ENCODE assay signal across 23 mouse cellular contexts in genomic region chr15:102955007-102955382, GRCm38 (mm10). TPM values are rescaled to one million over a fixed set of nuclear protein-coding genes. Genes with fewer than 3 reads are reported as not detected.
A peak's percentile ranks its signal among the peaks of the same experiment; 100 is the strongest.
DNase-seq lines count a peak whose midpoint lies in the region; ATAC-seq and TF ChIP-seq lines count a peak whose summit lies in the region.
"Had no signal": no experiment of that assay in that cellular context is flagged by ENCODE, and none has a peak within 500 bp of the region (broad histone marks: within the 10 kb centered on the region; RNA-seq: fewer than 3 reads in every experiment).

No protein-coding gene starts in this region.

- peaks cover 100% of the 10 kb centered on the region for H3K27me3 ChIP-seq in intestine, embryonic 14.5 days (replicated peaks; ENCODE audit: control insufficient read depth, insufficient read depth, low read length)
- H3K27me3 ChIP-seq in intestine, embryonic 16.5 days (replicated peaks; ENCODE audit: control insufficient read depth, insufficient read depth, low read length) = peaks cover 82% of the 10 kb centered on the region
- H3K27me3 ChIP-seq in limb, embryonic 14.5 days (ENCODE audit: control insufficient read depth, insufficient read depth, low read length) = peaks cover 85% of the 10 kb centered on the region
- H3K27me3 ChIP-seq in midbrain, embryonic 11.5 days (ENCODE audit: control insufficient read depth, insufficient read depth, low read length) = peaks cover 98% of the 10 kb centered on the region
- peaks cover 98% of the 10 kb centered on the region for H3K27me3 ChIP-seq in forebrain, embryonic 11.5 days (ENCODE audit: control insufficient read depth, insufficient read depth, low read length)

- H3K27ac ChIP-seq in intestine, embryonic 14.5 days (ENCODE audit: low read depth) = no peak overlapping the region
- no peak overlapping the region for H3K27ac ChIP-seq in intestine, embryonic 16.5 days (ENCODE audit: low read length)
- H3K27ac ChIP-seq in limb, embryonic 14.5 days (replicated peaks; ENCODE audit: low read depth, low read length) = peak overlapping the region; percentile 71
- no peak overlapping the region for H3K27ac ChIP-seq in midbrain, embryonic 11.5 days (ENCODE audit: low read depth, low read length)
- H3K27ac ChIP-seq in forebrain, embryonic 11.5 days (ENCODE audit: low read depth, low read length) = no peak overlapping the region
- H3K27ac ChIP-seq: embryonic facial prominence, embryonic 12.5 days; forebrain, embryonic 10.5 days; hindbrain, embryonic 13.5 days; midbrain, embryonic 12.5 days had no signal

- no peak overlapping the region for H3K4me2 ChIP-seq in intestine, embryonic 14.5 days (ENCODE audit: low read length)
- no peak overlapping the region for H3K4me2 ChIP-seq in intestine, embryonic 16.5 days (ENCODE audit: low read depth, low read length)
- peak overlapping the region; percentile 39 for H3K4me2 ChIP-seq in limb, embryonic 14.5 days (replicated peaks; ENCODE audit: low read depth, low read length, severe bottlenecking)
- H3K4me2 ChIP-seq in midbrain, embryonic 11.5 days = no peak overlapping the region
- no peak overlapping the region for H3K4me2 ChIP-seq in forebrain, embryonic 11.5 days (ENCODE audit: low read depth, low read length, severe bottlenecking)
- H3K4me2 ChIP-seq: embryonic facial prominence, embryonic 12.5 days; hindbrain, embryonic 13.5 days; midbrain, embryonic 12.5 days had no signal

- H3K4me3 ChIP-seq in intestine, embryonic 14.5 days (ENCODE audit: low read depth, low read length) = peak overlapping the region; percentile 8; the same call in 1 of the 2 replicates
- no peak overlapping the region; the same call in 1 of the 2 replicates for H3K4me3 ChIP-seq in intestine, embryonic 16.5 days (ENCODE audit: low read length)
- peak overlapping the region; percentile 44 for H3K4me3 ChIP-seq in limb, embryonic 14.5 days (replicated peaks; ENCODE audit: low read length)
- no peak overlapping the region for H3K4me3 ChIP-seq in midbrain, embryonic 11.5 days (ENCODE audit: low read depth, low read length)
- no peak overlapping the region for H3K4me3 ChIP-seq in forebrain, embryonic 11.5 days (ENCODE audit: low read depth, low read length)
- H3K4me3 ChIP-seq: embryonic facial prominence, embryonic 12.5 days; forebrain, embryonic 10.5 days; hindbrain, embryonic 13.5 days; midbrain, embryonic 12.5 days had no signal

- H3K9ac ChIP-seq in intestine, embryonic 14.5 days (ENCODE audit: low read length) = no peak overlapping the region
- no peak overlapping the region for H3K9ac ChIP-seq in intestine, embryonic 16.5 days (ENCODE audit: low read depth, low read length)
- H3K9ac ChIP-seq in limb, embryonic 14.5 days (ENCODE audit: low read depth, low read length, severe bottlenecking) = peak overlapping the region; percentile 70
- H3K9ac ChIP-seq in midbrain, embryonic 11.5 days (ENCODE audit: low read length) = no peak overlapping the region
- no peak overlapping the region for H3K9ac ChIP-seq in forebrain, embryonic 11.5 days (ENCODE audit: low read length)
- H3K9ac ChIP-seq: embryonic facial prominence, embryonic 12.5 days; hindbrain, embryonic 13.5 days; liver, postnatal 0 days; midbrain, embryonic 12.5 days had no signal

- 1% methylated on average over 27 of the region's 28 CpGs for WGBS in intestine, embryonic 14.5 days
- under 1% methylated on average over 28 of the region's 28 CpGs for WGBS in intestine, embryonic 16.5 days
- 2% methylated on average over 22 of the region's 28 CpGs for WGBS in limb, embryonic 14.5 days
- WGBS in midbrain, embryonic 11.5 days = under 1% methylated on average over 28 of the region's 28 CpGs
- WGBS in forebrain, embryonic 11.5 days = under 1% methylated on average over 28 of the region's 28 CpGs

- ATAC-seq in intestine, embryonic 14.5 days (replicated peaks; ENCODE audit: low FRiP score, low TSS enrichment, low read depth) = no peak
- ATAC-seq in intestine, embryonic 16.5 days = no peak
- no peak for ATAC-seq in limb, embryonic 14.5 days (ENCODE audit: low FRiP score, low read depth)
- no peak for ATAC-seq in midbrain, embryonic 11.5 days (ENCODE audit: low FRiP score)
- ATAC-seq in forebrain, embryonic 11.5 days (replicated peaks; ENCODE audit: low FRiP score) = no peak
- ATAC-seq: liver, postnatal 0 days had no signal

- no peak for DNase-seq in intestine, embryonic 14.5 days (ENCODE audit: low spot score)
- DNase-seq in 3134 (ENCODE audit: extremely low read depth, insufficient read length, low spot score) (peak; percentile 81), ES-CJ7 (ENCODE audit: low read depth, low spot score) (peak; percentile 76)
- no peak for DNase-seq in limb, embryonic 14.5 days (ENCODE audit: low spot score)
- no peak for DNase-seq in urinary bladder, postnatal 14 days (ENCODE audit: low spot score)
- no peak for DNase-seq in midbrain, embryonic 11.5 days (ENCODE audit: low spot score, missing footprints)
- DNase-seq in forebrain, embryonic 11.5 days (ENCODE audit: low spot score) = no peak
- DNase-seq: cerebellum, postnatal 25 days; heart, adult 18-20 months; left cerebral cortex, postnatal 4 days; liver, postnatal 0 days; lung, postnatal 4 days; retina, postnatal 1 day had no signal

- no peaks in the 10 kb centered on the region for H3K36me3 ChIP-seq in intestine, embryonic 14.5 days (ENCODE audit: control insufficient read depth, insufficient read depth, low read length)
- H3K36me3 ChIP-seq in intestine, embryonic 16.5 days (ENCODE audit: control insufficient read depth, insufficient read depth, low read length) = no peaks in the 10 kb centered on the region
- H3K36me3 ChIP-seq in limb, embryonic 14.5 days (ENCODE audit: control insufficient read depth, insufficient read depth, low read length) = no peaks in the 10 kb centered on the region
- H3K36me3 ChIP-seq in midbrain, embryonic 11.5 days (ENCODE audit: control insufficient read depth, insufficient read depth, low read length) = no peaks in the 10 kb centered on the region
- no peaks in the 10 kb centered on the region for H3K36me3 ChIP-seq in forebrain, embryonic 11.5 days (ENCODE audit: control insufficient read depth, insufficient read depth, low read length)
- H3K36me3 ChIP-seq: embryonic facial prominence, embryonic 12.5 days; forebrain, embryonic 10.5 days; hindbrain, embryonic 13.5 days; midbrain, embryonic 12.5 days had no signal

- no peak for TF ChIP-seq POLR2A in limb, embryonic 14.5 days (IDR thresholded peaks at IDR 0.05; ENCODE audit: borderline replicate concordance, extremely low read depth, insufficient read depth, insufficient read length)

- 0 out of 2 replicates have a peak, but pooled peaks cover 1% of the 10 kb centered on the region for H3K4me1 ChIP-seq in intestine, embryonic 14.5 days (replicated peaks; ENCODE audit: control insufficient read depth, insufficient read depth, low read length)
- H3K4me1 ChIP-seq in intestine, embryonic 16.5 days (ENCODE audit: control insufficient read depth, insufficient read depth, low read length) = peaks cover 1% of the 10 kb centered on the region; the same call in 1 of the 2 replicates
- peaks cover 6% of the 10 kb centered on the region; the same call in 1 of the 2 replicates for H3K4me1 ChIP-seq in limb, embryonic 14.5 days (ENCODE audit: control insufficient read depth, insufficient read depth, low read length)
- H3K4me1 ChIP-seq in midbrain, embryonic 11.5 days (ENCODE audit: control insufficient read depth, insufficient read depth, low read length) = no peaks in the 10 kb centered on the region
- no peaks in the 10 kb centered on the region for H3K4me1 ChIP-seq in forebrain, embryonic 11.5 days (replicated peaks; ENCODE audit: control insufficient read depth, insufficient read depth, low read length)
- H3K4me1 ChIP-seq: hindbrain, embryonic 13.5 days; midbrain, embryonic 12.5 days had no signal

- no peaks in the 10 kb centered on the region for H3K9me3 ChIP-seq in intestine, embryonic 14.5 days (ENCODE audit: control insufficient read depth, low read length)
- H3K9me3 ChIP-seq in intestine, embryonic 16.5 days (ENCODE audit: control insufficient read depth, low read length) = no peaks in the 10 kb centered on the region
- no peaks in the 10 kb centered on the region for H3K9me3 ChIP-seq in limb, embryonic 14.5 days (ENCODE audit: control insufficient read depth, low read length)
- no peaks in the 10 kb centered on the region for H3K9me3 ChIP-seq in midbrain, embryonic 11.5 days (ENCODE audit: control insufficient read depth, low read length)
- H3K9me3 ChIP-seq in forebrain, embryonic 11.5 days (ENCODE audit: control insufficient read depth, low read length) = no peaks in the 10 kb centered on the region
- H3K9me3 ChIP-seq: embryonic facial prominence, embryonic 12.5 days; forebrain, embryonic 10.5 days; hindbrain, embryonic 13.5 days; midbrain, embryonic 12.5 days had no signal

RNA-seq across cellular contexts. Expression of gene Hoxc11, which starts 0.8 kb away (rescaled TPM):
- 0.11 TPM in 2 replicates for polyA plus RNA-seq in intestine, embryonic 14.5 days (2014; fragmentation: Nextera tagmentation; extraction: Ambion mirVana)
- polyA plus RNA-seq in intestine, embryonic 16.5 days (2015; fragmentation: Nextera tagmentation; extraction: Ambion mirVana) = 0.06 TPM in 1 of 2 replicates, not detected in the other
- polyA plus RNA-seq in limb, embryonic 14.5 days (2012; rRNA removed) = 7.4 and 7.6 TPM in 2 replicates
- polyA plus RNA-seq in limb, embryonic 14.5 days (2014; fragmentation: Nextera tagmentation; extraction: Ambion mirVana) = 1.4 TPM in 2 replicates
- not detected in 2 replicates for polyA plus RNA-seq in midbrain, embryonic 11.5 days (2014; fragmentation: Nextera tagmentation; extraction: Ambion mirVana)
- polyA plus RNA-seq in forebrain, embryonic 11.5 days (2014; fragmentation: Nextera tagmentation; extraction: Ambion mirVana) = not detected in 2 replicates
- polyA plus RNA-seq: embryonic facial prominence, embryonic 12.5 days; forebrain, embryonic 10.5 days; frontal cortex, adult 2 months; heart, embryonic 16.5 days; hindbrain, embryonic 13.5 days; liver, postnatal 0 days; midbrain, embryonic 12.5 days; small intestine, adult 2 months; stomach, embryonic 14.5 days had no signal

RNA-seq across cellular contexts. Expression of gene Hoxc10, which starts 11.6 kb away (rescaled TPM):
- 2.6 and 3.1 TPM in 2 replicates for polyA plus RNA-seq in intestine, embryonic 14.5 days (2014; fragmentation: Nextera tagmentation; extraction: Ambion mirVana)
- polyA plus RNA-seq in intestine, embryonic 16.5 days (2015; fragmentation: Nextera tagmentation; extraction: Ambion mirVana) = 1.1 and 1.3 TPM in 2 replicates
- polyA plus RNA-seq in limb, embryonic 14.5 days (2012; rRNA removed) = 9.7 and 14.3 TPM in 2 replicates
- 5.8 and 6.0 TPM in 2 replicates for polyA plus RNA-seq in limb, embryonic 14.5 days (2014; fragmentation: Nextera tagmentation; extraction: Ambion mirVana)
- not detected in 2 replicates for polyA plus RNA-seq in midbrain, embryonic 11.5 days (2014; fragmentation: Nextera tagmentation; extraction: Ambion mirVana)
- not detected in 2 replicates for polyA plus RNA-seq in forebrain, embryonic 11.5 days (2014; fragmentation: Nextera tagmentation; extraction: Ambion mirVana)
- polyA plus RNA-seq: embryonic facial prominence, embryonic 12.5 days; forebrain, embryonic 10.5 days; frontal cortex, adult 2 months; heart, embryonic 16.5 days; hindbrain, embryonic 13.5 days; liver, postnatal 0 days; midbrain, embryonic 12.5 days; small intestine, adult 2 months; stomach, embryonic 14.5 days; thymus, postnatal 0 days had no signal

RNA-seq across cellular contexts. Expression of gene Hoxc5, which starts 12.2 kb away (rescaled TPM):
- polyA plus RNA-seq in intestine, embryonic 14.5 days (2014; fragmentation: Nextera tagmentation; extraction: Ambion mirVana) = 12.2 and 14.1 TPM in 2 replicates
- 6.8 and 7.2 TPM in 2 replicates for polyA plus RNA-seq in intestine, embryonic 16.5 days (2015; fragmentation: Nextera tagmentation; extraction: Ambion mirVana)
- 7.6 and 9.0 TPM in 2 replicates for polyA plus RNA-seq in limb, embryonic 14.5 days (2012; rRNA removed)
- polyA plus RNA-seq in limb, embryonic 14.5 days (2014; fragmentation: Nextera tagmentation; extraction: Ambion mirVana) = 2.6 and 3.5 TPM in 2 replicates
- not detected in 2 replicates for polyA plus RNA-seq in midbrain, embryonic 11.5 days (2014; fragmentation: Nextera tagmentation; extraction: Ambion mirVana)
- polyA plus RNA-seq in forebrain, embryonic 11.5 days (2014; fragmentation: Nextera tagmentation; extraction: Ambion mirVana) = not detected in 2 replicates
- polyA plus RNA-seq: forebrain, embryonic 10.5 days; frontal cortex, adult 2 months; liver, postnatal 0 days; midbrain, embryonic 12.5 days had no signal

RNA-seq across cellular contexts. Expression of gene Hoxc12, which starts 18.4 kb away (rescaled TPM):
- polyA plus RNA-seq in intestine, embryonic 14.5 days (2014; fragmentation: Nextera tagmentation; extraction: Ambion mirVana) = not detected in 2 replicates
- not detected in 2 replicates for polyA plus RNA-seq in intestine, embryonic 16.5 days (2015; fragmentation: Nextera tagmentation; extraction: Ambion mirVana)
- 3.6 and 4.5 TPM in 2 replicates for polyA plus RNA-seq in limb, embryonic 14.5 days (2012; rRNA removed)
- polyA plus RNA-seq in limb, embryonic 14.5 days (2014; fragmentation: Nextera tagmentation; extraction: Ambion mirVana) = 4.0 and 4.2 TPM in 2 replicates
- not detected in 2 replicates for polyA plus RNA-seq in midbrain, embryonic 11.5 days (2014; fragmentation: Nextera tagmentation; extraction: Ambion mirVana)
- not detected in 2 replicates for polyA plus RNA-seq in forebrain, embryonic 11.5 days (2014; fragmentation: Nextera tagmentation; extraction: Ambion mirVana)
- polyA plus RNA-seq: embryonic facial prominence, embryonic 12.5 days; forebrain, embryonic 10.5 days; frontal cortex, adult 2 months; heart, embryonic 16.5 days; hindbrain, embryonic 13.5 days; liver, postnatal 0 days; midbrain, embryonic 12.5 days; small intestine, adult 2 months; stomach, embryonic 14.5 days; thymus, postnatal 0 days had no signal

RNA-seq across cellular contexts. Expression of gene Hoxc9, which starts 21.2 kb away (rescaled TPM):
- polyA plus RNA-seq in intestine, embryonic 14.5 days (2014; fragmentation: Nextera tagmentation; extraction: Ambion mirVana) = 1.7 and 1.9 TPM in 2 replicates
- polyA plus RNA-seq in intestine, embryonic 16.5 days (2015; fragmentation: Nextera tagmentation; extraction: Ambion mirVana) = 0.49 and 0.76 TPM in 2 replicates
- polyA plus RNA-seq in limb, embryonic 14.5 days (2012; rRNA removed) = 2.1 TPM in 2 replicates
- polyA plus RNA-seq in limb, embryonic 14.5 days (2014; fragmentation: Nextera tagmentation; extraction: Ambion mirVana) = 1.1 and 1.3 TPM in 2 replicates
- polyA plus RNA-seq in midbrain, embryonic 11.5 days (2014; fragmentation: Nextera tagmentation; extraction: Ambion mirVana) = not detected in 2 replicates
- not detected in 2 replicates for polyA plus RNA-seq in forebrain, embryonic 11.5 days (2014; fragmentation: Nextera tagmentation; extraction: Ambion mirVana)
- polyA plus RNA-seq: embryonic facial prominence, embryonic 12.5 days; forebrain, embryonic 10.5 days; frontal cortex, adult 2 months; heart, embryonic 16.5 days; liver, postnatal 0 days; midbrain, embryonic 12.5 days; stomach, embryonic 14.5 days; thymus, postnatal 0 days had no signal

Comparison
In these comparisons a context has a peak if more than half of its experiments do, and no peak if none do; other contexts are left out.
1. H3K4me3 ChIP-seq: peak in intestine, embryonic 14.5 days (single experiment) and limb, embryonic 14.5 days (single experiment); none in intestine, embryonic 16.5 days (single experiment), midbrain, embryonic 11.5 days (single experiment) and forebrain, embryonic 11.5 days (single experiment).
2. DNase-seq: peak in 3134 (single experiment) and ES-CJ7 (single experiment); none in intestine, embryonic 14.5 days (single experiment), limb, embryonic 14.5 days (single experiment), urinary bladder, postnatal 14 days (single experiment), midbrain, embryonic 11.5 days (single experiment) and forebrain, embryonic 11.5 days (single experiment).